Mouse (Mus musculus) heart, embryonic 12.5 days (tissue): Measurements from ENCODE around the gene Rufy4. TPM values are rescaled to one million over a fixed set of nuclear protein-coding genes. Genes with fewer than 3 reads are reported as not detected.

Source experiments
- ATAC-seq: fragments of 200-750 bp; cut with Nextera tagmentation; 2 replicates; pipeline ENCODE4 v1.8.0; 2017; ENCODE audit warnings: moderate TSS enrichment, moderate library complexity; ENCODE audit not compliant: insufficient number of reproducible peaks, low FRiP score
- H3K27ac ChIP-seq: fragments of 300-500 bp; sonication (generic); 2 replicates; pipeline ENCODE4 v1.5.1; 2016; ENCODE audit warnings: mild to moderate bottlenecking, moderate library complexity; ENCODE audit not compliant: poor library complexity, severe bottlenecking
- H3K27me3 ChIP-seq: fragments of 300-500 bp; sonication (generic); replicated peaks from 2 replicates; pipeline ENCODE4 v1.6.1; 2016; ENCODE audit warnings: mild to moderate bottlenecking, moderate library complexity
- H3K36me3 ChIP-seq: fragments of 300-500 bp; sonication (generic); 2 replicates; pipeline ENCODE4 v1.6.1; 2016; ENCODE audit warnings: mild to moderate bottlenecking, moderate library complexity
- H3K4me1 ChIP-seq: fragments of 300-500 bp; sonication (generic); replicated peaks from 2 replicates; pipeline ENCODE4 v1.6.1; 2016; ENCODE audit warnings: mild to moderate bottlenecking
- H3K4me2 ChIP-seq: fragments of 300-500 bp; sonication (generic); 2 replicates; pipeline ENCODE4 v1.6.1; 2016; ENCODE audit warnings: mild to moderate bottlenecking, moderate library complexity
- H3K4me3 ChIP-seq: fragments of 300-500 bp; sonication (generic); 2 replicates; pipeline ENCODE4 v1.5.1; 2016; ENCODE audit warnings: mild to moderate bottlenecking
- H3K9ac ChIP-seq: fragments of 300-500 bp; sonication (generic); 2 replicates; pipeline ENCODE4 v1.6.1; 2016; ENCODE audit warnings: mild to moderate bottlenecking, moderate library complexity
- H3K9me3 ChIP-seq: fragments of 300-500 bp; sonication (generic); replicated peaks from 2 replicates; pipeline ENCODE4 v1.6.1; 2016; ENCODE audit warnings: mild to moderate bottlenecking, moderate library complexity
- WGBS: fragments of 180-500 bp; shearing (Covaris S2); methylation state at CpG from one replicate; pipeline ENCODE4 v1.1.7; 2016; 5-methylcytosine and 5-hydroxymethylcytosine counted together
- polyA plus RNA-seq: library from polyadenylated mRNA; unstranded; fragments of >200 nt; fragmentation: Nextera tagmentation; extraction: Ambion mirVana; gene quantifications from 2 replicates; pipeline ENCODE4 v1.2.1, GENCODE M21; 2016

Gene Rufy4
- polyA plus RNA-seq, 1 experiment from 2014 or later, result 0.28 TPM

DNA sequence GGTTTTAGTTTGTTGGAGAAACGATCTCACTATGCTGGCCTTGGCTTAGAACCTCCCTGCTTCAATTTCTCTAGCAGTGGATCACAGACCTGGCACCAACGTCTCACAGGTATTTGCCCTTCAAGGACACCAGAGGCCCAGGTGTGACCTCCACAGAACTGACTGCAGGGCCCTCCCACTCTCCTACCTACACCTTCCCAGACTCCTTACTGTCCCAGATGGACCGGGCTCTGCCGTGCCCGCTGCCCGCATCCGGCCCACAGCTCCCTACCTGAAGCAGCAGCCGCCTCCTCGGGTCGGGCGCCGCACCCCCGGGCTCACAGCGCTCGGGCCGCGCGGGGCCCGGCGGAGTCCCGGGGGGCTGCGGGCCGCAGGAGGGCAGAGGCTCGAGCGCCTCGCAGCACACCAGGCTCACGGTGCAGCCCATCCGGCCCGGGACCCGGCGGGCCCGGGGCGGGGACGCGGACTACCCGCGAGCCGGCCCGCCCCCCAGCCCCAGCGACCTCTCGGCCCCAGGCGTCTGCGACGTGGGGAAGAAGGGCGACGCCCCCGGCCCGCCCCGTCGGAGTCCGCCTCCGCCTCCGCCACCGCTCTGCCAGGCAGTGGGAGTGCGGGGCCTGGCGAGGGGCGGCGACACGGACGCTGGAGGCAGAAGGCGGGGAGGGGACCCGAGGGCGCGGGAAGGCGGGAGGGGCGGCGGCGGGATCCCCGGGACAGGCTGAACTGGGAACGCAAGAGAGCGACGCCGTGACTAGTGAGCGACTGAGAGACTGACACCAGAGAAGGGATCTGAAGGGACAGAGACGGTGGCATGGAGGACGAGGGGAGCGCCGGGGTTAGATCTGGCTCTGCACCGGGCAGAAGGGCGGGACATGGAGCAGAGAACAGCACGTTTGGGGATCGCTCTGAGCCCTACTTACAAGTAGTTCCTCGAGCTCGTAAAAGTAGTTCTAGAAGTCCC, 1.0 kb upstream of the Rufy4 start, which contains the start of gene Tns1:
Gene Tns1, minus strand, starts transcription at position 429 of the 961 bp plus-strand sequence.
- H3K27ac ChIP-seq, result no peak within 1 kb of the TSS
- no peaks in the 10 kb centered on the region for H3K36me3 ChIP-seq
- no peaks in the 10 kb centered on the region for H3K9me3 ChIP-seq
- peak; percentile 70 for ATAC-seq
- peaks cover 26% of the 10 kb centered on the region for H3K4me1 ChIP-seq
- H3K4me2 ChIP-seq, result peak within 1 kb of the TSS; percentile 84
- H3K27me3 ChIP-seq, result peaks cover 26% of the 10 kb centered on the region; the same call in 1 of the 2 replicates
- WGBS, result 1% methylated on average over 79 of the region's 84 CpGs
- peak within 1 kb of the TSS; percentile 56 for H3K4me3 ChIP-seq
- peak within 1 kb of the TSS; percentile 68 for H3K9ac ChIP-seq

GRCm38 (mm10) chr1:74130883-74131659, 5.7 kb downstream of the Rufy4 start:
- ATAC-seq, result no peak
- peaks cover 8% of the 10 kb centered on the region; the same call in 1 of the 2 replicates for H3K4me1 ChIP-seq
- peaks cover 4% of the 10 kb centered on the region; the same call in 1 of the 2 replicates for H3K27me3 ChIP-seq

GRCm38 (mm10) chr1:74132011-74132410, 6.7 kb downstream of the Rufy4 start:
- no peaks in the 10 kb centered on the region for H3K9me3 ChIP-seq
- H3K27ac ChIP-seq, result no peak overlapping the region
- H3K4me3 ChIP-seq, result no peak overlapping the region
- H3K36me3 ChIP-seq, result no peaks in the 10 kb centered on the region
- ATAC-seq, result no peak
- H3K9ac ChIP-seq, result no peak overlapping the region
- 60% methylated on average over 3 of the region's 3 CpGs for whole genome bisulfite sequencing
- H3K27me3 ChIP-seq, result no peaks in the 10 kb centered on the region
- H3K4me1 ChIP-seq, result peaks cover 8% of the 10 kb centered on the region; the same call in 1 of the 2 replicates
- H3K4me2 ChIP-seq, result no peak overlapping the region

More at GRCm38 (mm10) chr1:74130883-74131659, 5.7 kb downstream of the Rufy4 start:
- H3K36me3 ChIP-seq, result no peaks in the 10 kb centered on the region
- WGBS, result 83% methylated on average over 8 of the region's 8 CpGs
- no peak overlapping the region for H3K4me2 ChIP-seq
- H3K4me3 ChIP-seq, result no peak overlapping the region
- H3K9me3 ChIP-seq, result no peaks in the 10 kb centered on the region
- H3K9ac ChIP-seq, result no peak overlapping the region
- H3K27ac ChIP-seq, result no peak overlapping the region

DNA sequence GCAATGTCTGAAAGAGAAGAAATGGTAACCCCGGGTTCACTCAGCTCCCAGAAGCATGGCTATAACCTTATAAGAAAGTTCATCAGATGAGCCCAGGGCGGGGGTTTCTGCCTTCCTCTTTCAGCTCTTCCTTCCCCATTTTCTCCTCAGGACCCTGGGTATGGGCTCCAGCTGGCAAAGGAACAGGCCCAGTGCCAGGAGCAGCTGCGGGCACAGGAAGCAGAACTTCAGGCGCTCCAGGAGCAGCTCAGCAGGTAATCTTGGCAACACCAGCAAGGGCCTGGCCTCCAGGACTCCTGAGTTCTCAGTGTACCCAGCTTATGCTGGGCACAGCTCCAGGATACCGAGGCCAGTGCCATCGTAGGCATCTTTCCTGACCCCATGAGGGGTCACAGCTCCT, 8.6 kb downstream of the Rufy4 start:
- H3K9ac ChIP-seq, result no peak overlapping the region
- H3K4me3 ChIP-seq, result no peak overlapping the region
- H3K27me3 ChIP-seq, result no peaks in the 10 kb centered on the region
- 81% methylated on average over 6 of the region's 6 CpGs for WGBS
- H3K4me2 ChIP-seq, result no peak overlapping the region
- no peaks in the 10 kb centered on the region for H3K9me3 ChIP-seq
- H3K36me3 ChIP-seq, result no peaks in the 10 kb centered on the region
- ATAC-seq, result no peak
- peaks cover 8% of the 10 kb centered on the region; the same call in 1 of the 2 replicates for H3K4me1 ChIP-seq
- H3K27ac ChIP-seq, result no peak overlapping the region

DNA sequence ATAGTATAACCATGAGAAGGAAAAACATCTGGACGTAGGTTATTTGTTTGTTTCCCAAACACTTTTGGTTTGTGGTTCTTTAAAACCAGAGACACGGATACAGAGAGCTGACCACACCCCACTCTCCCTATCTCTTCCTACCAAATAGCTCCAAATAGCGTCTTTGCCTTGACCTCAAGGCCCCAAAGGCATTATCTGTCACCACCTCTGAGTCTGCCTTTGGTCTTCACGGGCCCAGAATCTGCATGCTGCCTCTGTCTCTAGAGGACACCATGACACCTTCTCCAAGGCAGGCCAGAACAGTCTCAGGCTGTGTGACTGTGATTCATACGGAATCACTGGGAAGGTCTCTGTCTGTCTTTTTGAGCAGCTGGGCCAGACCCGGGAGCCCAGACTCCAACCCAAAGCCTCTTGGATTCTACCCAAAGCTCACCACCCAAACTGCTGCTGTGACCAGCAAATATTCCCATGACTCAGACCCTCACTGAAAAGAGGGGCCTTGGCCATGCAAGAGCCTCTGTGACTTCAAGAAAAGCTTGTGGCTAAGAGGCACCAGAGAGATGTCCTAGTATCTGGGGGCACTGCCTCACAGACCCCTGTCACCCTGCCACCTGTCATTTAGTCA, 10.1 kb downstream of the Rufy4 start:
- no peak for ATAC-seq
- Histone ChIP-seq H3K4me1 (peaks cover 8% of the 10 kb centered on the region; the same call in 1 of the 2 replicates), H3K4me2 (no peak overlapping the region)

GRCm38 (mm10) chr1:74139415-74139814, 14.1 kb downstream of the Rufy4 start:
- H3K27ac ChIP-seq, result no peak overlapping the region
- no peak overlapping the region for H3K4me3 ChIP-seq
- H3K36me3 ChIP-seq, result no peaks in the 10 kb centered on the region
- no peaks in the 10 kb centered on the region for H3K9me3 ChIP-seq
- no peaks in the 10 kb centered on the region for H3K27me3 ChIP-seq
- no peak overlapping the region for H3K4me2 ChIP-seq
- 61% methylated on average over 3 of the region's 3 CpGs for WGBS
- H3K9ac ChIP-seq, result no peak overlapping the region
- no peak for ATAC-seq
- H3K4me1 ChIP-seq, result peaks cover 12% of the 10 kb centered on the region; the same call in 1 of the 2 replicates

More for the DNA sequence above, 10.1 kb downstream of the Rufy4 start:
- Histone ChIP-seq H3K27me3 (no peaks in the 10 kb centered on the region), H3K27ac (no peak overlapping the region), H3K4me3 (no peak overlapping the region), H3K9ac (no peak overlapping the region), H3K9me3 (no peaks in the 10 kb centered on the region), H3K36me3 (no peaks in the 10 kb centered on the region)
- WGBS, result 35% methylated on average over 6 of the region's 6 CpGs

GRCm38 (mm10) chr1:74141781-74142180, 16.4 kb downstream of the Rufy4 start:
- no peak for ATAC-seq
- H3K4me2 ChIP-seq, result no peak overlapping the region

DNA sequence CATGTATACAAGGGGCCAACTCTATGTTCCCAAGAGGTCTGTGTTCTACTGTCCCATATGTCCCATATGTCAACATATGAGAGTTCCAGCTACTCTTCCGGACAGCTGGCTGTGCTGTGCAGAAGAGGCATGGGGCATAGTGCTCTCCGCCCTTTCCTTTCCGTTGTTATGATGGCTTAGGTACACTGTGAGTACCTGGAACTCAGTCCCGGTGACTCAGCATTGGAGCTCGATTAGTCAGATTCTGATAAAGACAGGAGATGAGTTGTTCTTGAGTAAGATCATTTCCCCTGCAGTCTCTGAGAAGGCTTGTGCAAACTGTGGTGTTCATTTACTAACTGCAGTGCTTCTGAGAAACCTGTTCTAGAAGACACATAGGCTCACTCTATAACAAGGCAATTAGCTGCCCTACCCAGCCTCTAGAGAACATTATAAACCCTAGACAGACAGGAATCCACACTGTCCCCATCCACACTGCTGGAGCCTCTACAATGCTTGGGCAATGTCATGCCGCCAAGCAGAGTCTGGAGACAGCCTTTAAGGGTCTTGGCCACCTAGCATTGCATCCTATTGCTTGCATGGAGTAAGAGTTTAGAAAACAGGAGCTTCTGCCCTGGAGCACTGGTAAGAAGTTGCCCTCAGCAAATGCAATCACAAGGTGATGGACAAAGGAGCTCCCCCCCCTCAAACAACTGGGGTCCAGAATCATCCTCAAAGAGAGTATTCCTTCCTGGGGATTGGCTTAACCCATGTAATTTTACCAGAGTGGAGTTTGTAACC, 24.0 kb downstream of the Rufy4 start:
- no peak overlapping the region for H3K4me3 ChIP-seq
- H3K9ac ChIP-seq, result no peak overlapping the region
- no peaks in the 10 kb centered on the region for H3K27me3 ChIP-seq
- H3K4me1 ChIP-seq, result peaks cover 42% of the 10 kb centered on the region
- 71% methylated on average over 6 of the region's 6 CpGs for WGBS
- no peaks in the 10 kb centered on the region for H3K9me3 ChIP-seq
- no peak overlapping the region for H3K4me2 ChIP-seq
- H3K27ac ChIP-seq, result no peak overlapping the region
- no peaks in the 10 kb centered on the region for H3K36me3 ChIP-seq
- no peak for ATAC-seq

More at GRCm38 (mm10) chr1:74141781-74142180, 16.4 kb downstream of the Rufy4 start:
- H3K9me3 ChIP-seq, result no peaks in the 10 kb centered on the region
- H3K36me3 ChIP-seq, result no peaks in the 10 kb centered on the region
- no peak overlapping the region for H3K27ac ChIP-seq
- no peaks in the 10 kb centered on the region for H3K27me3 ChIP-seq
- 72% methylated on average over 8 of the region's 8 CpGs for WGBS
- no peak overlapping the region for H3K9ac ChIP-seq
- H3K4me1 ChIP-seq, result peaks cover 14% of the 10 kb centered on the region
- no peak overlapping the region for H3K4me3 ChIP-seq

DNA sequence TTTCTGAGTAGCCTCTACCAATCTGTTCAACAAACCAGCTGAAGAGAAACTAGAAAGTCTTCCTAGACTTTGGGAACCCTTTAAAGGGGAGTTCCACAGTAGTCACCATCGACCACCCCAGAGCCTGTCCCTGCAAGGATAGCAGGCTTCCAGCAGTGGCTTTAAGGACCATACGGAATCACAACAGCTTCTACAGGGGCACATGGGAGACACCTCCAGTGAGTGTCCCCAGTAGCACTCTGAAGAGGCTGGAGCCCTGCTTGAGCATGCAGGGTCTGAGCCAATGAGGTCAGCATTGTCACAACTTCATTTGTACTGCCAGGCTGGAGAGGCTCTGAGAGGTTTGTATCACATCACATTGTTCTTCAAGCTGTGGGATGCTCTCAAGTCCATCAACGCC, 24.8 kb downstream of the Rufy4 start:
- no peaks in the 10 kb centered on the region for H3K9me3 ChIP-seq
- H3K4me1 ChIP-seq, result peaks cover 42% of the 10 kb centered on the region
- no peak overlapping the region for H3K27ac ChIP-seq
- H3K4me3 ChIP-seq, result no peak overlapping the region
- H3K36me3 ChIP-seq, result no peaks in the 10 kb centered on the region
- no peaks in the 10 kb centered on the region for H3K27me3 ChIP-seq
- H3K4me2 ChIP-seq, result no peak overlapping the region
- no peak overlapping the region for H3K9ac ChIP-seq
- 68% methylated on average over 3 of the region's 3 CpGs for WGBS
- no peak for ATAC-seq

DNA sequence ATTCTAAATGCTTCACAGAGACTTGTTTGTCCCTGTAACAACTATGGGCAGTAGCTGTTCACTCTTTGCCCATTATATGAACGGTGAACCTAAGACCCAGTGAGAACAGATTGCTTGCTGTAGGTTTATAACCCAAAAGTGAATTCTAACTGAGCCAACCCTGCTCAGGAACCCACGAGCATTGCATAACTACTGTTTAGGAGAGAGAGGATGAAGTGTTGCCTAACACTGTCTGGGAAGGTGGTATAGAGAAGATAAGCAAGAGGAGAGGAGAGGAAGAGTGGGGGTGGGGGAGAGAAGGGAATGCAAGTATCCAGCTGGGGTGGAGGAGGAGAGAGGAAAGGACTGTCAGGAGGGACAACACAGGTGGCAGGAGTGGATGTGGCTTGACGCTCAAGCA, 25.8 kb downstream of the Rufy4 start:
- no peak overlapping the region for H3K9ac ChIP-seq
- no peak for ATAC-seq
- no peaks in the 10 kb centered on the region for H3K36me3 ChIP-seq
- H3K27ac ChIP-seq, result no peak overlapping the region
- no peak overlapping the region for H3K4me3 ChIP-seq
- WGBS, result 48% methylated on average over 3 of the region's 3 CpGs
- H3K4me2 ChIP-seq, result no peak overlapping the region
- no peaks in the 10 kb centered on the region for H3K9me3 ChIP-seq
- H3K4me1 ChIP-seq, result peaks cover 45% of the 10 kb centered on the region
- no peaks in the 10 kb centered on the region for H3K27me3 ChIP-seq
